Mouse (Mus musculus): ENCODE results near the gene Eri2. TPM values are rescaled to one million over a fixed set of nuclear protein-coding genes. Genes with fewer than 3 reads are reported as not detected.

The Eri2 gene
- 0.54 and 1.5 TPM in 2 replicates for polyA plus RNA-seq (2012; ENCODE audit: low replicate concordance)

DNA sequence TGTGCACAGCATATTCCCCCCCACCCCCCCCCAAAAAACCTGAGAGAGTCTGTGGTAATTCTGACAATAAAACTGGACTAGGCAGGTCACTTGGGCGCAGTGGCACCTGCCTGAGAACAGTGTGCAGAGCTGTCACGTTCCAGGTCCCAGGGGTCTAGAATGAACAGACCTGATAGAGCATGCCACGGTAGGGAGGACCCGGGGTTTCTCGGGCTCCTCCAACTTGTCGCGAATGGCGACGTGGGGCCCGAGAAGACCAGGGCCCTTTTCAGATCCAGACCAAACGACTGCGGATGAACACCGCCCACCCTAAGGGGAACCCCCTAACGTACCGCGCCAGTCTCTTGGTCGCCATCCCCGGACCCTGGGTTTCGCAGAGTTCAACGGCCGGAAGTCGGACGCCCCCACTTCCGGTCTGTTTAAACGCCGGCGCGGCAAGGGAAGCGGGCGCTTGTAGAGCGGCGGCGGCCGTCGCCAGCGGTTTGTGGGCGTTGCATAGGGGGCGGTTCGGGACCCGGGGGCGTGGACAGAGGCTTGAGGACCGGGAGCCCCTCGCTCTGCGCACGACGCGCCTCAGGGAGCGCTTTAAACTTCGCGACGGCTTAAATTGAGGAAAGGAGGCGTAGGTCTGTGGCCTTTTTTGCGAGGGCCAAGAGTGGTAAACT, at the start of gene Eri2, which contains the start of gene Rexo5:
TSS of gene Eri2 (minus strand) at position 473 of the 665 bp plus-strand sequence.
TSS of gene Rexo5 (plus strand) at position 421 of the 665 bp plus-strand sequence.

DNA sequence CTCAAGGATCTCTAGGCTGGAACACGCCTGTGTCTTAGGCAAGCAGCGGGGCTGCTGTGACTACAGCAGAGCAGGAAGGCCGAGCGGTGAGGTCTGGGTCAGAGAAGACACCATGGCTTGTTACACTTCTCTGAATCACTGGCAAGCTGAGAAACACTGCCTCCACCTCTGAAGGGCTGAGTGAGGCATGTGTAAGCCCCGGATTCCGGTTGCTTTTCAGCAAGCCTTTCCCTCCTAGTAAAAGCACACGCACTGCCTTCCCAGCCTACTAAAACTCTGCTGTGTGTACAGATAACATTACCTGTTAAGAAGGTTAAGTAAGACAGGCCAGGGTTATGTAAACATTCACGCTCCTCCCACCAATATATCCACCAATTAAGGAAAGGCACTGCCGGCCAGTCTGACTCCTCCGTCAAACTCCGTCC, 33.3 kb downstream of the Eri2 start, which contains the start of gene Acsm3:
TSS of gene Acsm3 (plus strand) at position 397 of the 425 bp plus-strand sequence.

DNA sequence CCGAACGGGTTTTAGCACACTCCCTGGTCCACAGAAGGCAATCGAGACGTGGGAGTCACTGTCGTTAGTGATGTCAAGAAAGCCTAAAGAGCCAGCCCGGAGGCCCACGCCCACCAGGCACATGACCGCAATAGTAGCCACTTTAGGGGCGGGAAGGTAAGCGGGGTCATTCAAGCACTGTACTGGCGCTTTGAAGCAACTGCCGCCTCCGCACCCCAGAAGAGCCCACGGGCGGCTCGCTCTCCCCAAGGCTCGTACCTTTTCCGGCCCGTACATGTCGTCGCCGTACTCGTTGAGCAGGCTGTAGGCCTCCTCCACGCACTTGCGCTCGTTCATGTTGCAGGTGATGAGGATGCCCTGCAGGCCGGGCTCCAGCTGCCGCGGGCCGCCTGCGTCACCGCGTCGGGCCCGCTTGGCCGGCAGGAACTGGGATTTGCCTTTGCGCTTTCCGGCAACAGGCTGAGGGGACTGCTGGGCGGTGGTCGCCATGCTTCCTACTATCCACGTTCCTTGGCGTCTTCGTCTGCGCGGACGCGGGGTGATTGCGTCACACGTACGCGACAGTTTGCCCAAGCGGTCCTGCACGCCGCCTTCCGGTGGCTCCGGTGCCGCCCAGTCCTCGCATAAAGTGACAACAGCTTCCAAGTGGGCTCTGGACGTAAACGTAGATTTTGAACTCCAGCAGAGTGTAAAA, 73.5 kb downstream of the Eri2 start, which contains the start of gene Thumpd1:
TSS of gene Thumpd1 (minus strand) at position 546 of the 694 bp plus-strand sequence.

Other genes with a start within 250 kb of the Eri2 start
- gene Acsm2, start 239.7 kb downstream of the Eri2 start, polyA plus RNA-seq (2012; ENCODE audit: low replicate concordance): not detected in 2 replicates
- not detected in 2 replicates for gene Acsm1, start 187.0 kb downstream of the Eri2 start, polyA plus RNA-seq (2012; ENCODE audit: low replicate concordance)
- not detected in 2 replicates for gene Acsm4, start 104.0 kb downstream of the Eri2 start, polyA plus RNA-seq (2012; ENCODE audit: low replicate concordance)
- 40.5 and 41.0 TPM in 2 replicates for gene Thumpd1, start 73.3 kb downstream of the Eri2 start, polyA plus RNA-seq (2012; ENCODE audit: low replicate concordance)
- not detected in 2 replicates for gene Acsm3, start 33.1 kb downstream of the Eri2 start, polyA plus RNA-seq (2012; ENCODE audit: low replicate concordance)
- gene Rexo5, start 52 bp downstream of the Eri2 start, polyA plus RNA-seq (2012; ENCODE audit: low replicate concordance): 2.7 and 5.1 TPM in 2 replicates
- 1.5 TPM in 1 of 2 replicates, not detected in the other for gene Lyrm1, start 101.8 kb upstream of the Eri2 start, polyA plus RNA-seq (2012; ENCODE audit: low replicate concordance)
- gene Dcun1d3, start 102.2 kb upstream of the Eri2 start, polyA plus RNA-seq (2012; ENCODE audit: low replicate concordance): 0.43 and 5.1 TPM in 2 replicates

Data from leukemia stem cell, adult 10-12 weeks (primary cell).